Mouse (Mus musculus) CD4-positive naive resting alpha-beta T cell, adult 57 days (primary cell): ENCODE data around the gene Ctnnb1. TPM values are rescaled to one million over a fixed set of nuclear protein-coding genes. Genes with fewer than 3 reads are reported as not detected.

Experiments used
- total RNA-seq: library from RNA; stranded (reverse); gene quantifications from one replicate; pipeline ENCODE4 v1.2.4, GENCODE M21; 2023

Ctnnb1 gene
- total RNA-seq: 164 TPM

DNA sequence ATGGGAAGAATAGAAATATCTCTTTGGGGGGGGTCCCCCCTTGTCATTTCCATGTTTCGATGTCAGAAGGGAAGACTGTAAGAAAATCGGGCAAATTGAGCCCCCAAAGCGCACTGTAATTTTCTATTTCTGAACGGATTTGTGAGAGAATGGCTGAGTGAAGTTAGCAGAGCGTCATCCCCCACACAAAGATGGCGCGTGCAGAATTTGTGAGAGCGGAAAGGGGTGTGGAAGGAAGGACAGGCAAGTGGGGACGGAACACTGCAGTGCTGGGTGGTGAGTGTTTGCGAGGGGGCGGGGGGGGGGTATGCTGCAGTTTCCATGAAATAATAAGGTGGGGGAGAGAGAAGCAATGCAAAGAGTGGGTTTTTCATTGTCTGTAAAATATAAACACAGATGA is at the start of gene Ctnnb1:
Gene Ctnnb1, plus strand, starts transcription at position 136 of the 400 bp plus-strand sequence.

